Mouse (Mus musculus) kidney, embryonic 14.5 days (tissue): ENCODE data around the gene Wrap53. TPM values are rescaled to one million over a fixed set of nuclear protein-coding genes. Genes with fewer than 3 reads are reported as not detected.
A peak's percentile ranks its signal among the peaks of the same experiment; 100 is the strongest.

Source experiments
- ATAC-seq: fragments of 200-750 bp; cut with Nextera tagmentation; 2 replicates; pipeline ENCODE4 v1.8.0; 2017; ENCODE audit warnings: moderate number of reproducible peaks, mild to moderate bottlenecking, moderate TSS enrichment, moderate library complexity; ENCODE audit not compliant: low FRiP score, low TSS enrichment
- H3K27ac ChIP-seq: fragments of 300-500 bp; sonication (generic); 2 replicates; pipeline ENCODE4 v1.5.1; 2014; ENCODE audit warnings: low read depth, mild to moderate bottlenecking, low read length, moderate library complexity, mixed read lengths
- H3K27me3 ChIP-seq: fragments of 300-500 bp; sonication (generic); 2 replicates; pipeline ENCODE4 v1.6.1; 2014; ENCODE audit warnings: mild to moderate bottlenecking, low read length; ENCODE audit not compliant: control insufficient read depth, insufficient read depth
- H3K36me3 ChIP-seq: fragments of 300-500 bp; sonication (generic); 2 replicates; pipeline ENCODE4 v1.6.1; 2014; ENCODE audit warnings: low read length, mixed read lengths; ENCODE audit not compliant: control insufficient read depth, insufficient read depth
- H3K4me1 ChIP-seq: fragments of 300-500 bp; sonication (generic); 2 replicates; pipeline ENCODE4 v1.6.1; 2014; ENCODE audit warnings: low read length, mixed read lengths; ENCODE audit not compliant: control insufficient read depth, insufficient read depth
- H3K4me2 ChIP-seq: fragments of 300-500 bp; sonication (generic); replicated peaks from 2 replicates; pipeline ENCODE4 v1.6.1; 2014; ENCODE audit warnings: low read depth, mild to moderate bottlenecking, low read length
- H3K4me3 ChIP-seq: fragments of 300-500 bp; sonication (generic); 2 replicates; pipeline ENCODE4 v1.5.1; 2014; ENCODE audit warnings: mild to moderate bottlenecking, low read length
- H3K9ac ChIP-seq: fragments of 300-500 bp; sonication (generic); 2 replicates; pipeline ENCODE4 v1.6.1; 2014; ENCODE audit warnings: low read depth, mild to moderate bottlenecking, low read length, moderate library complexity
- H3K9me3 ChIP-seq: fragments of 300-500 bp; sonication (generic); 2 replicates; pipeline ENCODE4 v1.6.1; 2016; ENCODE audit warnings: low read length; ENCODE audit not compliant: control insufficient read depth
- WGBS: fragments of 180-500 bp; shearing (Covaris S2); extraction: QIAGEN DNeasy Blood & Tissue Kit; methylation state at CpG from one replicate; pipeline ENCODE4 v1.1.7; 2014; 5-methylcytosine and 5-hydroxymethylcytosine counted together
- polyA plus RNA-seq: library from polyadenylated mRNA; unstranded; fragments of >200 nt; fragmentation: Nextera tagmentation; extraction: Ambion mirVana; gene quantifications from 2 replicates; pipeline ENCODE4 v1.2.1, GENCODE M21; 2014

The Wrap53 gene
- polyA plus RNA-seq, 1 experiment from 2014 or later: 31.9 TPM

GRCm38 (mm10) chr11:69581814-69582213 lies 1.8 kb upstream of the Wrap53 start:
- Histone ChIP-seq H3K9ac (peak overlapping the region; percentile 78), H3K4me3 (peak overlapping the region; percentile 83), H3K9me3 (no peaks in the 10 kb centered on the region), H3K4me2 (peak overlapping the region; percentile 93), H3K27me3 (no peaks in the 10 kb centered on the region), H3K36me3 (peaks cover 19% of the 10 kb centered on the region; the same call in 1 of the 2 replicates), H3K4me1 (peaks cover 28% of the 10 kb centered on the region), H3K27ac (peak overlapping the region; percentile 97)
- no peak for ATAC-seq
- 1% methylated on average over 8 of the region's 8 CpGs for WGBS

GRCm38 (mm10) chr11:69581147-69581688 lies 1.2 kb upstream of the Wrap53 start:
- Histone ChIP-seq H3K27ac (peak overlapping the region; percentile 97), H3K4me1 (peaks cover 29% of the 10 kb centered on the region), H3K4me2 (peak overlapping the region; percentile 93), H3K9ac (peak overlapping the region; percentile 78), H3K36me3 (peaks cover 18% of the 10 kb centered on the region; the same call in 1 of the 2 replicates), H3K4me3 (peak overlapping the region; percentile 83), H3K27me3 (no peaks in the 10 kb centered on the region), H3K9me3 (no peaks in the 10 kb centered on the region)
- 0% methylated on average over 36 of the region's 36 CpGs for WGBS
- ATAC-seq: peak; percentile 77

- H3K4me3 ChIP-seq: peak overlapping the region; percentile 83
- WGBS: 0% methylated on average over 25 of the region's 25 CpGs
- peak; percentile 16 for ATAC-seq
- peak overlapping the region; percentile 93 for H3K4me2 ChIP-seq
- peak overlapping the region; percentile 97 for H3K27ac ChIP-seq
- peaks cover 21% of the 10 kb centered on the region; the same call in 1 of the 2 replicates for H3K36me3 ChIP-seq
- H3K4me1 ChIP-seq: peaks cover 29% of the 10 kb centered on the region
- H3K9ac ChIP-seq: peak overlapping the region; percentile 78
- H3K27me3 ChIP-seq: no peaks in the 10 kb centered on the region
- H3K9me3 ChIP-seq: no peaks in the 10 kb centered on the region
Observed at GRCm38 (mm10) chr11:69580572-69581146, 604 bp upstream of the Wrap53 start.

DNA sequence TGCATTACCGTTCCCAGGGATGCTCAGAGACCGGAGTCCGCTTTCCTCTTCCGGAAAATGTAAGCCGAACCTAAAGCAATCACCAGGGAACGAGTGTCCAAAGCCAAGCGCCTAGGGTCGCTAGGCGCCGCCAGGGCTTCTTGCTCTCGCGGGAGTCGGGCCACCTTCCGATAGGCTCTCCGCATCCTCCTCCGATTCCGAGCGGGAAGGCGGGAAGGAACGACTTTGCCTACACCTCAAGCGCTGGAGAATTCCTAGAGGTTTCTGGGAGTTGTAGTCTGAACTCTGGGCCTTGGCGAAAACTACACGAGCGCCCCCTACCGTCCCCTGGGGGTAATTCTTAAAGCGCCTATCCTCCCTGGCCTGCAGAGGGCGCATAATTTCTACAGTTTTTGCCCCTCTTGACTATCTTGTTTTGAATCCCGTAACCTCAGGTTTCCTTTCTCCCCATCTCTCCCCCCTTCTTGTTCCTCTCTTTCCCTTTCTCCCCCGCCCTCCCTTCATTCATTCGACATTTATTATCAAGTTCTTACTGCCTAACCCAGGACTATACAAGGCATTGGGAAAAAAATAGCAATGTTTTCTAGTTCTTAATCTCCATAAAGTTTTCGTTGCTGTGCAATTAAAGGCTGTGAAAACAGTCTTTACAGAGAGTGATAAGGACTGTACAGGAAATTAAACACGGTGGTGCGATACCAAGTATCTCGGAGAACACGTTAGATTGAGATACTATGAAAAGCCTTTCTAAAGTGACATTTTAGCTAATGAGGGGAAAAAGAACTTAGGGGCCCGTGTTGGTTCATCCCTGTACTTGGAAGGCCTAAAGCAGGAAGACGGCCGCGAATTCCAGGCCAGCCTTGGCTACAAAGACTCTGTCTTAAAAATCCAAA lies 682 bp downstream of the Wrap53 start:
- Histone ChIP-seq H3K9ac (peak overlapping the region; percentile 90), H3K9me3 (no peaks in the 10 kb centered on the region), H3K36me3 (peaks cover 15% of the 10 kb centered on the region; the same call in 1 of the 2 replicates), H3K4me1 (peaks cover 29% of the 10 kb centered on the region), H3K4me3 (peak overlapping the region; percentile 83), H3K4me2 (peak overlapping the region; percentile 93), H3K27ac (peak overlapping the region; percentile 97), H3K27me3 (no peaks in the 10 kb centered on the region)
- WGBS: 2% methylated on average over 39 of the region's 39 CpGs
- ATAC-seq: peak; percentile 90

DNA sequence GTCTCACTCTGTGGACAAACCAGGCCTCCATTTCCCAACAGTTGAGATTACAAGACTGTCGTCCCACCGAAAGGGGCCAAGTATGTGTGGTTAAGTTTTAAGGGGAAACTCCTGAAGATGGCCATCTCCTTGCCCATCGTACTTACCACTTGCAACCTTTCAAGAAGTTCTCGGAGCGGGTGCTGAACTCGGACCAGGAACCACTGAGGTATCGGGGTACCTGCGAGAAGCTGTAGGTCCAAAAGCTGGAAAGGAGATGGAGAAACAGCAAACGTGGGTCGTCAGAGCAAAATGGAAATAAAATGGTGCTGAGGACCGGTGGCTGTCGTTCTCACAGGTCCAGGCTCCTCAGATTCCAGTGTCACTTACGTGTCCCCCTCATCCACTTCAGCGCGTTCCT lies 1.8 kb downstream of the Wrap53 start:
- Histone ChIP-seq H3K4me2 (peak overlapping the region; percentile 93), H3K4me3 (peak overlapping the region; percentile 83), H3K9me3 (no peaks in the 10 kb centered on the region), H3K27me3 (no peaks in the 10 kb centered on the region), H3K9ac (peak overlapping the region; percentile 90), H3K4me1 (peaks cover 27% of the 10 kb centered on the region), H3K27ac (no peak overlapping the region), H3K36me3 (peaks cover 16% of the 10 kb centered on the region; the same call in 1 of the 2 replicates)
- 11% methylated on average over 15 of the region's 15 CpGs for WGBS
- no peak for ATAC-seq

DNA sequence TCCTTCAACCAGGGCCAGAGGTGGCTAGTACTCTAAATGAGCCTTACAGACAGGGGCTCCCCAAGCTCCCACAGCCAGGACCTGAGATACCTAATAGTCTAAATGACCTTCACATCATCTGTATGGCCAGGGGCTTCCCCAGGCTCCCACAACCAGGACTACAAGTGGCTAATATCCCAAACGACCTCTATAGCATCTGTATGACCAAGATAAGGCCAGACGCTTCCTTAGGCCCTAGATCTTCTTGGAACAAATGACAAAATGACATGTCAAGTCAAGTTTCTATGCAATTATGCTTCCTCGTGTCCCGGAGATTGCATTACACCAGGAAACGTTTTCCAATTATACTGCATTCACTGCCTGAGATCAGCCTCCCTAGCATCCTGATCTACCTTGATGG lies 3.7 kb downstream of the Wrap53 start:
- Histone ChIP-seq H3K27ac (no peak overlapping the region), H3K4me3 (no peak overlapping the region), H3K36me3 (peaks cover 17% of the 10 kb centered on the region; the same call in 1 of the 2 replicates), H3K9ac (no peak overlapping the region), H3K27me3 (no peaks in the 10 kb centered on the region), H3K4me1 (peaks cover 18% of the 10 kb centered on the region), H3K9me3 (no peaks in the 10 kb centered on the region), H3K4me2 (no peak overlapping the region)
- 76% methylated on average over 5 of the region's 5 CpGs for WGBS
- no peak for ATAC-seq

GRCm38 (mm10) chr11:69575220-69575619 lies 4.8 kb downstream of the Wrap53 start:
- Histone ChIP-seq H3K9ac (no peak overlapping the region), H3K4me1 (peaks cover 18% of the 10 kb centered on the region), H3K27me3 (no peaks in the 10 kb centered on the region), H3K27ac (no peak overlapping the region), H3K4me3 (no peak overlapping the region), H3K4me2 (no peak overlapping the region), H3K9me3 (no peaks in the 10 kb centered on the region), H3K36me3 (peaks cover 28% of the 10 kb centered on the region; the same call in 1 of the 2 replicates)
- no peak for ATAC-seq
- 63% methylated on average over 3 of the region's 3 CpGs for WGBS

DNA sequence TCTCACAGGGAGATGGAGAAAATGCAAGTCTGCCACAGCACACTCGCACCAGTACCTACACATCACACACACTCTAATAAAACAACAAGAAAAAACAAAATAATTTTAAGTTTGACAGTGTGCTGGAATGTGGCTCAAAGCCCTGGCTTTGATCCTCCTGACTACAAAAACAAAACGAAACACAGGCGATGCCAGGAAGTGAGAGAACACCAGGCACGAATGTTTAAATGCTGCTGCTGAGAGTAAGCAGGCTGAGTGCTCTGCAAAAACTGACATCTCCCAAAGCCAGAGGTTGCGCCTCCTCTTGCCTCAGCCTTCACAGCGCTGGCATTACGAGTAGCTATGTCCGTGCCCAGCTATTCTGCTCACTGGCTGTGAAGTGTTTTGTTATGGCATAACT lies 14.9 kb downstream of the Wrap53 start:
- H3K9ac ChIP-seq: no peak overlapping the region
- peaks cover 13% of the 10 kb centered on the region for H3K4me1 ChIP-seq
- H3K36me3 ChIP-seq: peaks cover 43% of the 10 kb centered on the region
- H3K27me3 ChIP-seq: no peaks in the 10 kb centered on the region
- WGBS: 62% methylated on average over 8 of the region's 8 CpGs
- no peak overlapping the region for H3K4me3 ChIP-seq
- no peak overlapping the region for H3K27ac ChIP-seq
- H3K9me3 ChIP-seq: no peaks in the 10 kb centered on the region
- H3K4me2 ChIP-seq: no peak overlapping the region
- no peak for ATAC-seq
